Mouse (Mus musculus): ENCODE data around the gene Gp9. TPM values are rescaled to one million over a fixed set of nuclear protein-coding genes. Genes with fewer than 3 reads are reported as not detected.

The Gp9 gene
- polyA plus RNA-seq, 1 experiment from 2014 or later, result 4.3 TPM

DNA sequence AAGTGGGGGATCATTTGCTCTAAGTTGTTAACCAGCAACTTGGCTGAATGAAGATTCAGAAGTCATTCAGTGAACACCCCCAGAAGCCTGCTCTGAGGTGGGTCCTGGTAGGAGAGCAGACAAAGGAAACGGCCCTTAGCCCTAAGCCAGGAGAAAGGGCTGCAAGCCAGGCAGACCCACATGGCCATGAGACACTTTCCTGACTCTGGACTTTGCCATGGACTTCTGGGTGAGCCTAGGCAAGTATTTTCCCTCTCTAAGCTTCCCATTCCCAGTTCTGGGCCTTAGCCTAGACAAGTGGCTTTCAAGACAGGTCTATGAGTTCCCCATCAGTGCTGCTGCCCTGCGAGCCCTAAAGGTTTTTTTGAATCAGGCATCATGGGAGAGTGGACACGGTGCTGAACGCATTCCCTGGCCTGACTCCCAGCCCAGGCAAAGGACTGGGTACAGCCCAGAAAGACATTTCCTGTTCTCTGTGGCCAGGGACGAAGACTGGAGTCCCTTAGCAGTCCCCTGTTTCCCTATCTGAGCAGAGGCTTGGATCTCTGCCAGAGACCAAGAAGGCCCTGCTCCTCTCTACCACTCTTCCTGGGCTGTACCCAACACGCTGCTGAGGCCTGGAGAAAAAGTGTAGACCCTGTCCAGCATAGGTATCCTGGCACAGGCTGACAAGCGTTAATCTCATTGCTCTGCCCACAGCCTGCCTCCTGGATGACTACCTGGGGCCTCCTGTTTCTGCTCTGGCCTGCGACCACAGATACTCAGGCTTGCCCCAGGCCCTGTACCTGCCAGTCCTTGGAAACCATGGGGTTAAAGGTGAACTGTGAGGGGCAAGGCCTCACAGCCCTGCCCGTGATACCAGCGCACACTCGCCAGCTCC is 662 bp downstream of the Gp9 start:
- Histone ChIP-seq H3K27me3 (ENCODE audit: insufficient read depth, low read length) (no peaks in the 10 kb centered on the region), H3K4me1 (ENCODE audit: insufficient read depth) (no peaks in the 10 kb centered on the region), H3K27ac (ENCODE audit: low read depth) (no peak overlapping the region), H3K9ac (no peak overlapping the region), H3K4me3 (ENCODE audit: low read depth, low read length) (no peak overlapping the region), H3K4me2 (no peak overlapping the region), H3K9me3 (ENCODE audit: low read depth, low read length) (no peaks in the 10 kb centered on the region), H3K36me3 (ENCODE audit: insufficient read depth) (no peaks in the 10 kb centered on the region)
- ATAC-seq (ENCODE audit: insufficient read depth) (peak; percentile 44; the same call in 1 of the 2 replicates), DNase-seq (peak; percentile 52)
- WGBS, result 58% methylated on average over 11 of the region's 11 CpGs
- TF ChIP-seq CTCF (IDR thresholded peaks at IDR 0.05; ENCODE audit: low read depth), result no peak

DNA sequence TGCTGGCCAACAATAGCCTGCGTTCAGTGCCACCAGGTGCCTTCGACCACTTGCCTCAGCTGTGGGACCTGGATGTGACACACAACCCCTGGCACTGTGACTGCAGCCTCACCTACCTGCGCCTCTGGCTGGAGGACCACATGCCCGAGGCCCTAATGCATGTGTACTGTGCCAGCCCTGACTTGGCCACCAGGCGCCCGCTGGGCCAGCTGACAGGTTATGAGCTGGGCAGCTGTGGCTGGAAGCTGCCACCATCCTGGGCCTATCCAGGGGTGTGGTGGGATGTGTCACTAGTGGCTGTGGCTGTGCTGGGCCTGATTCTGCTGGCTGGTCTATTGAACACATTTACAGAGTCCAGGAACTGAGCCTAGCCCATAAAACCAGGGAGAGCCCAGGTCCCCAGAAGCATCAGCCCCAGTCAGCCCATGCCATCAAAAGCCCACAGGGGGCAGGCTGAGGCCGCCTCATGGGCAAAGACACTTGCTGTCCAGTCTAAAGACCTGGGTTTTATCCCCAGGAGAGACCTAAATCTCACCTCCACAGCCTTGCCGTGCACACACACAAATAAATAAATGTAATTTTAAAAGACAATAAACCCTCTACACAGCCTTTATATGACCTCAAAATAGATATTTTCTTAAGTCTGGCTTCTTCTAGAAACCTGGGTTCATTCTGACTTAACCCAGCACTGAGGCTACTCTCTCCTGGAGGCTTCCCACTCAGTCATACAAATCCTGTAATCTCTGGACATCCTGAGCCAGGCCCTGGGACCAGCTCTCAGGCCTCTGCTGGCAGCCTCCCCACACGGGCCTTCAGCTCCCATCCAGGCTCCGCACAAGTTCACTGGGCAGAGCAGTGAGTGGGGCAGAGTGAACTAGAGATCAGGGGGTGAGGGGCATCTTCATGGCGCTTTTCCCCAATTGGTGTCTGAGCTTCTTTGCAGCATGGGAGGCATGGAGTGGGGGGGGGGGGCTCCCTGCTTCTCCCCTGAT is 1.6 kb downstream of the Gp9 start:
- TF ChIP-seq CTCF (IDR thresholded peaks at IDR 0.05; ENCODE audit: low read depth), result peak; percentile 30
- no peak overlapping the region for H3K4me2 ChIP-seq
- ATAC-seq (ENCODE audit: insufficient read depth), result no peak
- H3K9ac ChIP-seq, result no peak overlapping the region
- no peaks in the 10 kb centered on the region for H3K4me1 ChIP-seq (ENCODE audit: insufficient read depth)
- no peaks in the 10 kb centered on the region for H3K9me3 ChIP-seq (ENCODE audit: low read depth, low read length)
- H3K4me3 ChIP-seq (ENCODE audit: low read depth, low read length), result no peak overlapping the region
- WGBS, result 84% methylated on average over 11 of the region's 11 CpGs
- no peaks in the 10 kb centered on the region for H3K36me3 ChIP-seq (ENCODE audit: insufficient read depth)
- DNase-seq, result peak; percentile 7
- H3K27ac ChIP-seq (ENCODE audit: low read depth), result no peak overlapping the region
- H3K27me3 ChIP-seq (ENCODE audit: insufficient read depth, low read length), result no peaks in the 10 kb centered on the region

DNA sequence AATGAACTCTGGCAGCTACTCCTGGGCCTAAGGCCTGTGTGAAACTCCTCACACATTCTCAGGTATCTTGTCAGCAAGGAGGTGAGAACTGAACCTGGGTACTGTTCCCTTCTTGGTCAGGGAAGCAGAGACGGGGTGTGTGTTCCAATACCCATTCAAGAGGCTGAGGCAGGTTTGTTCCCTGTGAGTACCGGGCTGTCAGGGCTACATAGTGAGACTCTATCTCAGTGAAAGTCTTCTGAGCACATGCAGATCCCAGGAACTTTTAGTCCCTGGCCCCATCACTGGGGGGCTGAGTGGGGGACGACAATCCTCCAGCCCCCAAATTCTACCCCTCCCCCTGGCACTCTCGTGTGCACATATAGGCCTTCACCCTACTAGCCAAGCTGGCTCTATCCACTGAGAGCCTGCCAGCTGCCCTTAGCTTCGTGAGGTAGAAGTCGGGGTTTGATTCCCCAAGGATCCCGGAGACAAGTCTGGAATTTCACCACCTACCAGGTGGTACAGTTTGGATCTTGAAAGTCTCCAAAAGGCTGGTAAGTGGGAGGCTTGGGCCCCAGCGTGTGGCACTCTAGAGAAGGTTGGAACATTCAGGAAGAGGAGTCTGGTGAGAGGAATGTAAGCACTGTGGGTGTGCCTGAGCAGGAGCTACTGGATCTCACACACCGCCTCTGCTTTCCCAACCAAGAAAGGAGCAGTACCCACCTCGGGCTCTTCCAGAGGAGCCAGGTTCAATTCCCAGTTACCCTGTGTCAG is 2.9 kb downstream of the Gp9 start:
- Histone ChIP-seq H3K27me3 (ENCODE audit: insufficient read depth, low read length) (no peaks in the 10 kb centered on the region), H3K36me3 (ENCODE audit: insufficient read depth) (no peaks in the 10 kb centered on the region), H3K9me3 (ENCODE audit: low read depth, low read length) (no peaks in the 10 kb centered on the region), H3K9ac (no peak overlapping the region), H3K27ac (ENCODE audit: low read depth) (no peak overlapping the region), H3K4me2 (no peak overlapping the region), H3K4me1 (ENCODE audit: insufficient read depth) (no peaks in the 10 kb centered on the region), H3K4me3 (ENCODE audit: low read depth, low read length) (no peak overlapping the region)
- 76% methylated on average over 10 of the region's 10 CpGs for WGBS
- no peak for ATAC-seq (ENCODE audit: insufficient read depth)
- no peak for TF ChIP-seq CTCF (IDR thresholded peaks at IDR 0.05; ENCODE audit: low read depth)
- no peak for DNase-seq

DNA sequence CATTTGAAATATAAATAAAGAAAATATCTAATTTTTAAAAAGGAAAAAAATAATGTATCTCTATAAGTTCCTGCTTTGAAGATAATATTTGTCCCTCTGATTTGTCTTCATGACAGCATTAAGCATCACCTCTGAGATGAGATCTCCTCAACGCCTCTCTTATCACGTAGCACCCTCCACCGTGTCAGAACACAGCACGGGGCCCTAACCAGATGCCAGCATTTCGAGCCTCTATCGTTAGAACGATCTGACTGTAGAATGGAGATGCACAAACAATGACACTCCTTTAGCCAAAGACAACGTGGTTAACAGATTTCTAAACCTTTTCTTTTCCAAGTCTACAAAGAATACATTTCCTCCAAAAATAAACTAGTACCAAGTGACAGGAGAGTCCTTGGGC is 6.2 kb downstream of the Gp9 start:
- Histone ChIP-seq H3K27ac (ENCODE audit: low read depth) (no peak overlapping the region), H3K9me3 (ENCODE audit: low read depth, low read length) (no peaks in the 10 kb centered on the region), H3K9ac (no peak overlapping the region), H3K4me2 (no peak overlapping the region), H3K4me1 (ENCODE audit: insufficient read depth) (no peaks in the 10 kb centered on the region), H3K36me3 (ENCODE audit: insufficient read depth) (no peaks in the 10 kb centered on the region), H3K27me3 (ENCODE audit: insufficient read depth, low read length) (no peaks in the 10 kb centered on the region), H3K4me3 (ENCODE audit: low read depth, low read length) (no peak overlapping the region)
- WGBS, result 32% methylated on average over 8 of the region's 8 CpGs
- ATAC-seq (ENCODE audit: insufficient read depth), result no peak
- DNase-seq, result no peak
- TF ChIP-seq CTCF (IDR thresholded peaks at IDR 0.05; ENCODE audit: low read depth), result no peak

DNA sequence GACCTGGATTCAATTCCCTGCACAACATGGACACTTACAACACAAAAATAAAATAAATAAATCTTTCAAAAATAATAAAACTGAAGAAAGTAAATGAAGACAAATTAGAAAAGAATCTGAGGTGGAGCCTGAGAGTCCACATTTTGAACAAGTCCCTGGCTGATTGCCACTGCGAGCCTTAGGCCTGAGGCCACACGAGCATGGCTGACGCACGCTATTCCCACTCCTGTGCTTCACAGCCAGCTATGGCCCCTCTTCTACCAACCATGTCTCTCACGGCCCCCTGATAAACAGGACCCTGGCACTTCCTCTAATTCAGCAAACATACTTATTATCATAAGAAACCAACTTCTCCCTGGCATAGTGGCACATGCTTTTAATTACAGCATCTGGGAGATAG is 8.7 kb downstream of the Gp9 start:
- ATAC-seq (ENCODE audit: insufficient read depth), result no peak
- no peak overlapping the region for H3K27ac ChIP-seq (ENCODE audit: low read depth)
- WGBS, result 64% methylated on average over 5 of the region's 5 CpGs

DNA sequence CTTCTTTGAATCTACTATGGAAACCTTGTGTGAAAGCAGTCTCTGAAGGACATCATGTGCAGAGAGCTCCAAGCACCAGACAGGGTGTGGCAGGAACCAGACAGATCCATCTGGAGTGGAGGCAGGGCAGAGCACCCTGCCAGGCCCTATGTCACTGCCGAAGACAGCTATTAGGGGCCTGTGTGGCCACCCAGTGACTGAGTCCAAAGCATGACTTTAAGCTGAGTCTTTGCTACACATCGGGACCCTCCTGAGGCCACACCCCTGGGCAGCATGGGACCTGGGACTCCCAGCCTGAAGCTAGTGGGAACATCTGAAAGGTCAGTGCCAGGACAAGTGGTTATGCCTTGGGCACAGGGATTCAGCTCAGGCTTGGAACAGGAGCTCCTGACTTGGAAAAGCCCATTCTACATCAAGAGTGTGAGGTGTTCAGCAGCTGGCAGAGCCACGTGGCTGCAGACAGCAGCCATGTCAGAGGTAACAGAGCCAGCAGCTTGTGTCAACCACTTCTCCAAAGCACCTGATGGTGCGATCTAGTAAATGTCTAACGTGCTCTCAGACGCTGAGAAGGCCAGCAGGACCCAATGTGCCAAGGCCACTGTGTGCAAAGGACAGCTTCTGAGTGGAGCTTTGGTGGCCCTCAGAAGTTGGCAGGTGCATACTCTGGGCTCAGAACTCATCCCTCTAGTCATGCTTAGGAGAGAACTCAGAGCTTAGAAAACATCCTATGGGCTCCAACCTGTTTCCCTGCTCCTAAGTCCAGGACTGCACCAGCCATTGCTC is 9.4 kb downstream of the Gp9 start:
- Histone ChIP-seq H3K4me3 (ENCODE audit: low read depth, low read length) (no peak overlapping the region), H3K36me3 (ENCODE audit: insufficient read depth) (peaks cover 7% of the 10 kb centered on the region), H3K27me3 (ENCODE audit: insufficient read depth, low read length) (no peaks in the 10 kb centered on the region), H3K27ac (ENCODE audit: low read depth) (no peak overlapping the region), H3K9ac (no peak overlapping the region), H3K4me1 (ENCODE audit: insufficient read depth) (peaks cover 7% of the 10 kb centered on the region; the same call in 1 of the 2 replicates), H3K4me2 (no peak overlapping the region), H3K9me3 (ENCODE audit: low read depth, low read length) (no peaks in the 10 kb centered on the region)
- WGBS, result 74% methylated on average over 6 of the region's 6 CpGs
- ATAC-seq (ENCODE audit: insufficient read depth) (no peak), DNase-seq (no peak)
- no peak for TF ChIP-seq CTCF (IDR thresholded peaks at IDR 0.05; ENCODE audit: low read depth)

More for the DNA sequence above, 8.7 kb downstream of the Gp9 start:
- Histone ChIP-seq H3K27me3 (ENCODE audit: insufficient read depth, low read length) (no peaks in the 10 kb centered on the region), H3K4me2 (no peak overlapping the region), H3K4me3 (ENCODE audit: low read depth, low read length) (no peak overlapping the region), H3K9me3 (ENCODE audit: low read depth, low read length) (no peaks in the 10 kb centered on the region), H3K36me3 (ENCODE audit: insufficient read depth) (peaks cover under 1% of the 10 kb centered on the region; the same call in 1 of the 2 replicates), H3K4me1 (ENCODE audit: insufficient read depth) (peaks cover 7% of the 10 kb centered on the region; the same call in 1 of the 2 replicates), H3K9ac (no peak overlapping the region)
- DNase-seq, result no peak
- TF ChIP-seq CTCF (IDR thresholded peaks at IDR 0.05; ENCODE audit: low read depth), result no peak
